In genomic region chr13:57686437-57686836, GRCm38 (mm10) we compare ENCODE assay signal across 15 mouse cellular contexts.
"Had no signal": no experiment of that assay in that cellular context is flagged by ENCODE, and none has a peak within 500 bp of the region (broad histone marks: within the 10 kb centered on the region; RNA-seq: fewer than 3 reads in every experiment).

No protein-coding gene starts in this region.

- H3K27ac ChIP-seq: hindbrain, postnatal 0 days; kidney, postnatal 0 days; layer of hippocampus, adult 2 months; limb, embryonic 12.5 days; liver, embryonic 15.5 days; neural tube, embryonic 15.5 days; stomach, embryonic 15.5 days had no signal

- H3K4me3 ChIP-seq: layer of hippocampus, adult 2 months; limb, embryonic 12.5 days; liver, embryonic 15.5 days; myocyte; neural tube, embryonic 15.5 days; stomach, embryonic 15.5 days had no signal

- DNase-seq: kidney, adult 11 months; kidney, adult 9 months; kidney, postnatal 36 days; lung, adult 2 months; lung, postnatal 36 days; midbrain, embryonic 14.5 days; thymus, postnatal 36 days had no signal

- H3K4me1 ChIP-seq: limb, embryonic 12.5 days; stomach, embryonic 15.5 days had no signal
